Mouse (Mus musculus): ENCODE results near the gene Prpf8. TPM values are rescaled to one million over a fixed set of nuclear protein-coding genes. Genes with fewer than 3 reads are reported as not detected.

The Prpf8 gene
- total and polyA plus RNA-seq, 3 experiments = 187 to 345 (median 246) TPM

DNA sequence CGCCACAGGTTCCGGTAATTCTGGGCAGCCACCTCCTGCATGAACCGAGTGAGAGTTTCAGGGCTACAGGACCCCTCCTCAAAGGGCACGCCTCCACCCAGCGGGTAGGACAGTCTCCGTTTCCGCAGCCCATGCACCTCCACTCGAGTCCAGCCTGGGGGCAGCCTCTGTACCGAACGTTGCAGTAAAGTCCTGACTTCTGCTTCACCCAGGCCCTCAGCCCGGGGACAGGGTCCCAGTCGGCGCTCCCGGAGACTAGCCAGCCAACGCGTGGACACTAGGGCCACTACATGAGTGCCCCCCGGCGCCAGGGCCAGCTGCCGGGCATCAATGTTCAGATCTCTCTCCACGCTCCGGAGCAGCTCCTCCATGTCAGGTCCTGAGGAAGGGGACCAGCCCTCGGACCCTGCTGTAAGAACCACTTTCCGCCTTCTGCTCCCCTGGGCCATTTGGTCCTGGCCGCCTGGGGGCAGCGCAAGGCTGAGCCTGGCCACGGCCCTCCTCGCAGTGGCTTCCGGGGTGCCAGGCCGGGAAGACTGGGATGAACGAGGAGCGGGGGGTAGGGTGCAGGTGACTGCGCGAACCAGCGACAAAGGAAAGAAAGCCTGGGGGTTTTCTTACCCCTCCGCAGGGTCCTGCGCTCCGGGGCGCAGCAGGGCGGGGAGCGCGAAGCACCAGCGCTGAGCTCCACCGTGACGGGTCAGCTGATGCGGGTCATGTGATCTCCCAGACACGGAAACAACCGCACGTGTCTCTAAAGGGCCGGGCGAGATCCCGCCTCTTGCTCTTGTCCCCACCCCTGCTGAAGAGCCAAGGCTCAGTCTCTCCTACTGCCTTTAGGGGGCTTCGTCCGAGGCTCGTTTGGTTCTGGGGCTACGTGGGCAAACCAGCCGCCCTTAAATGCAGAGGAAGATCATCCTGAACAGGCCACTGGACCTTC, 32.4 kb upstream of the Prpf8 start, which contains the start of gene Wdr81:
Gene Wdr81 (minus strand): TSS at position 727 of the 940 bp plus-strand sequence.
- peak within 1 kb of the TSS; percentile 83 for H3K27ac ChIP-seq (ENCODE audit: insufficient read depth, low read depth)
- TF ChIP-seq ZKSCAN1 (IDR thresholded peaks at IDR 0.05; ENCODE audit: borderline replicate concordance, low read depth, low read length) (no peak), ZC3H11A (IDR thresholded peaks at IDR 0.05; ENCODE audit: low read depth, low read length) (0 out of 2 replicates have a peak, but pooled peaks have one; percentile 2), MYC (IDR thresholded peaks at IDR 0.05; ENCODE audit: low read depth, low read length) (peak; percentile 97), RAD21 (IDR thresholded peaks at IDR 0.05; ENCODE audit: low read depth, low read length) (peak; percentile 51), ZNF384 (IDR thresholded peaks at IDR 0.05; ENCODE audit: low read depth, low read length) (no peak), CHD1 (IDR thresholded peaks at IDR 0.05; ENCODE audit: low read depth, low read length) (no peak), USF2 (conservative IDR thresholded peaks at IDR 0.05; ENCODE audit: low read depth, low read length) (peak; percentile 100), MEF2A (IDR thresholded peaks at IDR 0.05; ENCODE audit: borderline replicate concordance, low read depth, low read length) (peak; percentile 18), ETS1 (conservative IDR thresholded peaks at IDR 0.05; ENCODE audit: low read depth, low read length) (peak; percentile 88), TCF12 (IDR thresholded peaks at IDR 0.05; ENCODE audit: low read depth, low read length) (0 out of 2 replicates have a peak, but pooled peaks have one; percentile 32), MAX (IDR thresholded peaks at IDR 0.05; ENCODE audit: low read length) (peak; percentile 100), POLR2AphosphoS2 (IDR thresholded peaks at IDR 0.05; ENCODE audit: low read depth, low read length) (no peak), IRF4 (IDR thresholded peaks at IDR 0.05; ENCODE audit: low read depth, low read length) (0 out of 2 replicates have a peak, but pooled peaks have one; percentile 5), TBP (conservative IDR thresholded peaks at IDR 0.05; ENCODE audit: low read depth, low read length) (peak; percentile 68), NELFE (IDR thresholded peaks at IDR 0.05; ENCODE audit: low read depth, low read length) (peak; percentile 40; the same call in 1 of the 2 replicates), MXI1 (IDR thresholded peaks at IDR 0.05; ENCODE audit: low read depth, low read length) (peak; percentile 98), JUND (conservative IDR thresholded peaks at IDR 0.05; ENCODE audit: low read depth, low read length) (no peak), ZMIZ1 (IDR thresholded peaks at IDR 0.05; ENCODE audit: low read depth, low read length) (no peak), GABPA (IDR thresholded peaks at IDR 0.05; ENCODE audit: insufficient replicate concordance, low read depth, low read length) (no peak), PAX5 (IDR thresholded peaks at IDR 0.05; ENCODE audit: low read length) (no peak), JUN (IDR thresholded peaks at IDR 0.05; ENCODE audit: insufficient read depth, low read depth, low read length) (no peak), CHD2 (IDR thresholded peaks at IDR 0.05; ENCODE audit: low read length) (no peak), USF1 (IDR thresholded peaks at IDR 0.05; ENCODE audit: low read depth, low read length) (peak; percentile 99), BHLHE40 (IDR thresholded peaks at IDR 0.05; ENCODE audit: low read depth, low read length) (peak; percentile 99), MAFK (IDR thresholded peaks at IDR 0.05; ENCODE audit: insufficient replicate concordance, low read length) (no peak), MAZ (IDR thresholded peaks at IDR 0.05; ENCODE audit: low read depth, low read length) (no peak), POLR2A (IDR thresholded peaks at IDR 0.05; ENCODE audit: low read depth, low read length) (peak; percentile 73), RCOR1 (conservative IDR thresholded peaks at IDR 0.05; ENCODE audit: low read depth, low read length) (no peak), E2F4 (IDR thresholded peaks at IDR 0.05; ENCODE audit: insufficient replicate concordance, low read depth, low read length) (no peak), EP300 (IDR thresholded peaks at IDR 0.05; ENCODE audit: low read length) (no peak), SMC3 (IDR thresholded peaks at IDR 0.05; ENCODE audit: low read depth, low read length) (peak; percentile 55), KAT2A (IDR thresholded peaks at IDR 0.05; ENCODE audit: insufficient replicate concordance, low read length) (0 out of 2 replicates have a peak, but pooled peaks have one; percentile 43), NRF1 (IDR thresholded peaks at IDR 0.05; ENCODE audit: low read depth, low read length) (peak; percentile 17; the same call in 1 of the 2 replicates), SIN3A (IDR thresholded peaks at IDR 0.05; ENCODE audit: low read length) (peak; percentile 99), ELF1 (IDR thresholded peaks at IDR 0.05; ENCODE audit: low read depth, low read length) (peak; percentile 94), CTCF (conservative IDR thresholded peaks at IDR 0.05 in 1 of 2, IDR thresholded peaks at IDR 0.05 in 1 of 2; ENCODE audit: low read depth in 2 of 2, low read length in 2 of 2) (peak in 1 of 2 experiments; percentile 66; a peak in 2 of 4 replicates), HCFC1 (IDR thresholded peaks at IDR 0.05; ENCODE audit: low read depth, low read length) (peak; percentile 76), UBTF (IDR thresholded peaks at IDR 0.05; ENCODE audit: low read depth, low read length) (no peak; the same call in 1 of the 2 replicates)
- peaks cover 22 to 35% of the 10 kb centered on the region in 2 experiments for H3K36me3 ChIP-seq (replicated peaks in 1 of 2; ENCODE audit: control insufficient read depth in 1 of 2, insufficient read depth in 1 of 2, low read length in 1 of 2)
- H3K4me2 ChIP-seq (ENCODE audit: insufficient read depth, low read depth, poor library complexity, severe bottlenecking) = peak within 1 kb of the TSS; percentile 60
- H3K9ac ChIP-seq (ENCODE audit: insufficient read depth, low read depth) = peak within 1 kb of the TSS; percentile 64
- no peaks in the 10 kb centered on the region for H3K79me2 ChIP-seq (replicated peaks; ENCODE audit: control insufficient read depth, extremely low read depth, insufficient read depth, poor library complexity, severe bottlenecking)
- peaks cover 34 to 84% of the 10 kb centered on the region in 2 experiments for H3K4me1 ChIP-seq (ENCODE audit: control insufficient read depth in 1 of 2, insufficient read depth in 2 of 2)
- no peaks in the 10 kb centered on the region for H3K27me3 ChIP-seq (replicated peaks)
- in situ Hi-C loops (cut with MboI; ENCODE audit: low pct_ligation_motif_present, low pct_unique_long_range_greater_than_20kb, low sequenced_read_pairs) = no loop called here
- H3K9me3 ChIP-seq (replicated peaks; ENCODE audit: low read length) = no peaks in the 10 kb centered on the region
- DNase-seq (ENCODE audit: extremely low read depth) = peak; percentile 97
- dilution Hi-C loops (cut with MboI; ENCODE audit: extremely low pct_ligation_motif_present, extremely low pct_unique_long_range_greater_than_20kb, low sequenced_read_pairs) = no loop called here
- H3K4me3 ChIP-seq (replicated peaks in 1 of 3; ENCODE audit: low read depth in 2 of 3, low read length in 2 of 3, poor library complexity in 1 of 3) = peak within 1 kb of the TSS; percentile 48 to 63 (median 53)

Measured in CH12.LX (cell line).